Mouse (Mus musculus): Measurements from ENCODE around the gene Ndp.

Gene Ndp

DNA sequence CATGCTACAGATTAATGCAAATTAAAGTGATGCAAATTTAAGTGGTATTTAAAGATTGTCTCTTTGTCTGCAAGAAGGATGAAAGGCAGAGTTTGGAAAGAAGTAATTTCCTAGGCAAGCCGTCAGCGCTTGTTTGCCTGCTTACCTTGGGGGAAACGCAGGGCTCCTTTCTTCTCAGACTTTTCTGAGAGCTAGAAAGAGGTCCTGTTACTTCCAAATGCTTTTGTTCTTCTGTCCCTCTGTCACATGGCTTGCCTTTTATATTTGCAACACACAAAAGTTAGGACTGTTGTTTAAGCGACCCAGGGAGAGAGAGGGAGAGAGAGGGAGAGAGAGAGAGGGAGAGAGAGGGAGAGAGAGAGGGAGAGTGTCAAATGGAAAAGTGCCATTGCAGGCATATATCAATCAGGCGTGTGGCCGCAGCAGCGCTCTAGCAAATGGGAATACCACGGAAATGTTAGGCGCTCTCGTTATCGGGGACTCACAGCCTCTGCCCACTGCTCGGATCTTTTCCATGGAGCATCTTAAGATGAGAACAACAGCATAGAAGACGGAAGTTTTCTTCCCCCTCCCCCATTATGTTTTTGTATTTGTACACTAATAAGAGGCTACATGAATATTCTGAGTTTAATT is at the start of gene Ndp:
Gene Ndp (minus strand): TSS at position 534 of the 633 bp plus-strand sequence.
- no peak for DNase-seq

GRCm38 (mm10) chrX:16954767-16955166 is 43.2 kb upstream of the Ndp start:
- DNase-seq, result no peak

GRCm38 (mm10) chrX:16918006-16918405 is 6.4 kb upstream of the Ndp start:
- DNase-seq, result no peak

DNA sequence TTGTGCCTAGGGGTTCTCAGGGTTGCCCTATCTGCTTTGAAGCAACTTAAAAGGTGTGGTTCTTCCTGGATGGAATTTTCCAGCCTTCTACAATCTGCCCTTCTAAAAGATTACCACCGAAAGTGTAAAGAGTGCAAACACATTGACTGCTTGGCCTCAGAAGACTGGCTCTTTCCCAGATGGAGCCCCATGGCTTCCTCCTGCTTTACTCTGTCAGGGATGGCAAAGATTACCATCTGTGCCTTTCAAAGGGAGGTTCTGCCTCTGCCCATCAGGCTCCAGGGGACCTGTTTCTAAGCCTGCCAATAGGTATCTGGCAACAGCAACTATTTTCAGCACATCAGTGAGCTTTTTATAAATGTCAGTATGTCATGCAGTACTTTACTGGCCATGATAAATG is 1.5 kb upstream of the Ndp start:
- DNase-seq, result no peak

DNA sequence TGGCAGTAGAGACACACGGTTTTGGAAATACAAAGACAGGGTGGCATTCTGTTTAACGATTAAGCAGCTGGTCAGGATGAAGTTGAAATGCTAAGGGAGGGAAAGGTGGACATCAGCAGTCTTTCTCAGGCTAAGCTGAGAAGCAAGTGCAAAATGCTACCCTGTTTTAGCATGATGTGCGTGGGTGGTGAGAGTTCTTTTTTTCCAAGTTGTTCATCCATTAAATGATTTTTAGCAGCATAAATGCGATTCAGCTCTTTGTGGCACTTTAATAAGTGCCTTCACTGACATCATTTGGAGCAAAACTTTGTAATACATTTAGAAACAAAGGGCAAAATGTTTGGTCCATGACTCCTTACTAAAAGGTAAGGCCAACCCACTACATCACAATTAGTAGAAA is 337 bp upstream of the Ndp start:
- DNase-seq, result no peak

DNA sequence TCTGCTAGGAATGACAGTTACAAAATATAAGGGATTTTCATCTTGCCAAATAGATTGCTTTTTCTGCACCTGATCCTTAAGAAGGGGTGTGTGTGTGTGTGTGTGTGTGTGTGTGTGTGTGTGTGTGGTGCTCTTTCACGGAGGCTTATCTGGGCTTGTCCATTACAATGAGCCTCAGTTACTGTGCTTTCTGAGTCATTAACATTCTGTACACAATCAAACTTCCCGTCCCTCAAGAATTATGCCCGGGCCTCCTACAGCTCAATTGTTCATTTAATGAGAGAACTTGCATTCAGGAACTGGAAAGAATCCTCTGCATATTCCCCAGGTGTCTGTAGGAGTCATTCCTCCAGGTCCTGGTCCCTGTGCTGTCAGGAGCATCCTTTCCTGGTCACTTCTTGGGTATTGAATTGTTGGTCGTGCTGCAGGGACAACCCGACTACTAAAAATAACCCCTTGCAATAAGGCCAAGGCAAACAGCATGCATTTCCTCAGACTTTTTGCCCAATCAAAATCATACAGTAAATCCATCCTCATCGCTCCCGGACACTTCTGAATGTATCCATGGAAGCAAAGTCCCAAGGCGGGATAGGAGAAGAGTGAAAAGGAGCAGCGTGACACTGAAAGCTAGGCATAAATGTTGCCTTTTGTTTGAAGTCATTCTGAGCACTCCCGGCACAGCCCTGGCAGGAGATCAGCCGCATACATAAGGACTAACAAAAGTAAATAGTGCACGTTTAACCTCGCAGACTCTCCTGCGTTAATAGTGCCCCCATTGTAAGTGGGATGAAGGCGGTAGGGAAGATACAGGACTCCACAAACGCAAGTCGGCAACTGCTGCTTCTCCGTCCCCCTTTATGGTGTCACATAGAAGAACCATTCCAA is 1.1 kb downstream of the Ndp start:
- DNase-seq, result no peak

GRCm38 (mm10) chrX:16908652-16909051 is 2.9 kb downstream of the Ndp start:
- DNase-seq, result no peak

DNA sequence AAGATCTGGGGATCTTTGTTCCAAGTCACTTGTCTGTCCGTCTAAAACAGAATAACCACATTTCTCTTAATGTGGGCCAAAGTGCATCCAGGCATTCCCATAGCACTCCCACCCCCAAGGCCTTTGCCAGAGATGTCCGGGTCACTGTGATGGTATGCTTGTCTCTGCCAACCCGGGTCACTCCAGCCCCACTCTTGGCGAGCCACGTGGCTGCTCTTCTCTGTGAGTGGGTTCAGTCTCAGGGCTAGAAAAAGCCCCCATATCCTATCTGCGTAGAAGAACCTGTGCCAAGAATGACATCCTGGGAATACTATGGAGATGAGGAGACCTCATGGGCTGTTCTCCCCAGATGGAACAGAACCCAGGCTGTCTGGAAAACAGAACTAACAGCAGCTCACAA is 4.0 kb downstream of the Ndp start:
- DNase-seq, result peak; percentile 43

DNA sequence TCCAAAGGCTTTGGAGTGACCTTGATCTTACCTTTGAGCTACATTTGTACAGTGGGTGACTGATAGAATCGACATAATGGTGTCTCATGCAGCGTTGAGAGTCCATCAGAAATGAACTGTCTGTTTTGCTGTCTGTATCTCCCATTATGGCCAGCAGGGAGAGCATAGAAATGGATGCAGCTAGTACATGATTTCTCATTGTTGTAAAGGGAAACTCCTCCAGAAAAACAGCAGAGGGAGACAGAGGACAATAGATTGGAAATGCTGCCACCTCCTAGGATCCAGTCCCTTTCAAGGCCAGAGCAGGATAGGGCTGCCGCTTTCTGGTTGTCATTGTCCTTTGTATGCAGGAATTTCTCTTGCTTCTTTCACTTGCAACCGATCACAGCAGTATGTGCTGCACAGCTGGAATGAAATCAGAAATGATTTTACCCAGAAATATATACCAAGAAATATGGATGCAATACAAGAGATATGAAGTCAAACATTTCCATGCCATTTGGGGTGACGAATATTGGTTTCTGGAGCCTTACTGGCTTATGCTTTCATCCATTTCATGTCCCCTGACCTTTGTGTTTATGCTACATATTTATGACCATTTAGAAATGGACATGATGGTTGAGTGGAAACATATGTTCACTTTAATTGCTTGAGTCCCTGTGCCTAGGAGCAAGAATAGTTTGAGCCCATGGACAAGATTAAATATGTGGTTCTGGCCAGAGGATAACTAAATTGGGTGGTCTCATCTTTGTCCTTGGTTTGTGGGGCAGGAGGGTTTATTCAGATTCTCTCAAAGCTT is 17.0 kb downstream of the Ndp start:
- DNase-seq, result peak; percentile 64

DNA sequence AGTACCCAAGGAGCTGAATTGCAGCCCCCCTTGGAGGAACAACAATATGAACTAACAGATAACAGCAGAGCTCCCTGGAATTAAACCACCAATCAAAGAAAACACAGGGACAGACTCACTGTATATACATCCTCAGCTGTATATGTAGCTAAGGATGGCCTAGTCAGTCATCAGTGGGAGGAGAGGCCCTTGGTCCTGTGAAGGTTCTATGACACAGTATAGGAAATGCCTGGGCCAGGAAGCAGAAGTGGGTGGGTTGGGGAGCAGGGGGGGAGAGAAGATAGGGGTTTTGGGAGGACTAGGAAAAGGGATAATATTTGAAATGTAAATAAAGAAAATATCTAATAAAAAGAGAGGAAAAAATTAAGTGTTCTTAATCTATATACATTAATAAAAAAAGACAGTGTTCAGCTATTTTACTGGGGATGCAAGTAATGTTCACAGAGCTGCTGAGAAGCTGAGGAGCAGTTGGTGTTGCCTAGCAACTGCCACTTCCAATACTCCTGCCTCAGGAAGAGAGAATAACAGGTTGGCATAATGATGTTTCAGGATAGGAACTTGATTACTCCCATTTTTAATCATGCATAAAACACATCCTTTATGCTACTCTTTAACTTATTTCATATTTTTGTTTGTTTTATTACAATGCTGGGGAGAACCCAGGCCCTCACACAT is 43.8 kb downstream of the Ndp start:
- no peak for DNase-seq

DNA sequence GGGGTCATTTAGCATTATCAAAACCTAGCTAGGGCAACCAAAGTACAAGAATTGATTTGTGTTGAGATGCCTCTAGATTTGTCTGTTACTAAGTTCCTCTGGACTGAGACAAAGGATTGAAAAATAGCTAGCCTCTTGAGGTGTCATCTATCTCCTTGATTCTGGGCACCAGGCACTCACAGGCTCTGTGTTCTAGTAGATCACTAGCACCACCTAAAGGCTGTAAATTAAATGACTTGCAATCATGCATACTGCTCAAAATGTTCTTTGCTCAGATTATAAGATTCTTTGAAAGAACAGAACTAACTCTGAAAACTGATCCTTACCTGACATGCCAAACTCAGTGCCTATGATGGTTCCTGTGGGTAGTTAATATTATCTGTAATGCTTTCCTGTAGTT is 51.3 kb downstream of the Ndp start:
- peak; percentile 1 for DNase-seq

DNA sequence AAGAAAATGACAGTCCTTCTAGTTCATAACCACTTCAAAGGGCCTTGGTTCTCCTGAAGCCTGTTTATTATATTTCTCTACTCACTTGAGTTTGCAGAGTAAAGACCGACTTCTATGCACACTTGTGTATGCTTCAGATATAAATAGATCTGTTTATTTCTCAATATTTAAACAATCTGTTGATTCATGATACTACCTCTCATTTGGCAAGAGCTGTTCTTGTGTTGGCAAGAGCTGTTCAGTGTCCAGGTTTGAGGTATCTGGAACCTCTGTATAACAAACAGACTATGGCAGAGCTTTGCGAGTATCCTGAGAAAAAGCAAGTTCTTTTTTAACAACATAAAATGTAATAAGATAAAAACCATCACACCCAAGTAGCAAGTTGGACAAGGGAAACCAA is 65.5 kb downstream of the Ndp start:
- no peak for DNase-seq

DNA sequence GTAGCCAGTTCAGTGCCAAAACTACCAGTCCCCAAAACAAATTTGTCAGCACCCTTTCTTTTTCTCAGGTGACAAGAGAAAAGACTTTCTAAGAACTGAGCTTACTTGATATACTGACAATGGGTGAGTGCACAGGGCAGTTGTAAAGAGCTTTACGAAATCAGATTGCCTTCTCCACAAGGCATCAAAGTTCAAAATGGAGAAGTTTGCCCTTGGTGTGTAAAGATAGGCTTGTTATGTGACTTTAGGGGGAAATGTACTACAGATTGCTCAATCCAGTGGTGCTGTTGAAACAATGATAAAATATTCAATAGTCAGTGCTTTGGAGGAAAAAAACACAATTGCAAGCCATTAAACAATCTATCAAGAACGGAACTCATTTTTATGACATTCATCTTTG is 70.1 kb downstream of the Ndp start:
- DNase-seq, result no peak

GRCm38 (mm10) chrX:16837293-16837692 is 74.3 kb downstream of the Ndp start:
- DNase-seq, result no peak

DNA sequence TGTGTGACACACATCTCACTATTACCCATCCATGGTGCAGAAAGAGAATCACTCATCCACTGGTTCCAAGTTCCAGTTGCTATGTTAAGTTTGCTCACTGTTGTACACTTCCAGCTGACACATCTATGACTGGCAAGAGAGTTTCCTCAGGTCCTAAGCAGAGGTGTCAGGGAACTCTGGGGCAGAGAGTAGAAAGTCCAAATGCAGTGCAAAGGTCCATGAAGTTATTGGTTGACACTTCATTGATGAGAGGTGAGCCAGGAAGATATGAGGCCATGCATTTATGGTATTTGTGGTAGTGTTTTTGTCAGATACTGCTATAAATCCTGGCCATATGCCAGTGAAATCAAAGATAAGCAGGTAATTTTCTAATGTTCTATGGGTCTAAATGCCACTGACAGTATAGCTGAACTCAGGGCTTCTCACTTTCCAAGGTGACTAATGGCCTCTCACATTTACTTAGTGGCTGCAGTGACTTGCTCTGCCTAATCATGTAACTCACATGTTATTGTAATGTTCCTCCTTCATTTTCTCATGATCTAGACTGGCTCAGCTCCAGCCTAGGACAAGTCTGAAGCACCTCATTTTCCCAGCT is 75.0 kb downstream of the Ndp start:
- no peak for DNase-seq
